Mouse (Mus musculus) bone marrow, adult 2 months (tissue): ENCODE data around the gene Kcnip3.

Experiments
- CTCF ChIP-seq: fragments of 200-500 bp; IDR thresholded peaks from 2 replicates; pipeline ENCODE4 v1.5.1; 2011; ENCODE audit warnings: low read length, control low read depth; ENCODE audit not compliant: control insufficient read depth, insufficient read depth
- POLR2A ChIP-seq: fragments of 200-500 bp; IDR thresholded peaks from 2 replicates; pipeline ENCODE4 v1.6.1; 2011; ENCODE audit warnings: low read depth, mild to moderate bottlenecking, control low read depth, low read length, borderline replicate concordance; ENCODE audit not compliant: control insufficient read depth

DNA sequence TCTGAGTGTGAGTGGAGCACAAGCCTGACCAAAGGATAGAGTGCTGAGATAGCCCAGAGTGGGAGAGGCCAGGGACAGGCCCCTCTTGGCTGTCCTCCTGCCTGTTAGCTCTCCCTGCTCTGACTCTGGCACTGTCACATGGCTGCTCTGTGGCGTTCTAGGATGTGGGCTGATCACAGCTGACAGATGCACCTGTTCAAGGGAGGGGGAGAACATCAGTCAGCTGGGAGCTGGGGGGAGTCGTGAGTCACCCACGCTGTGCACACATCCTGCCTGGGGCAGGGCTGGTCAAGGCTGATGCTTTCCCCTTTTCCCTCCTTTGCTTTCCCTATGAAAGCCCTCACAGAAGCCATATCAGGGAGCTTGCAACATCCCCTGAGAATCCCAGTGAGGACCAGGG is 3.6 kb downstream of the Kcnip3 start:
- TF ChIP-seq CTCF (no peak), POLR2A (no peak)
